Mouse (Mus musculus) bone marrow macrophage, adult 2 months (primary cell): ENCODE data around the gene Rpl41. TPM values are rescaled to one million over a fixed set of nuclear protein-coding genes. Genes with fewer than 3 reads are reported as not detected.

Experiments used
- H3K27ac ChIP-seq: 2 replicates; pipeline ENCODE4 v1.5.1; 2012; ENCODE audit warnings: low read depth, low read length; ENCODE audit not compliant: insufficient read depth
- H3K4me1 ChIP-seq: 2 replicates; pipeline ENCODE4 v1.6.1; 2012; ENCODE audit warnings: low read length; ENCODE audit not compliant: control insufficient read depth, insufficient read depth
- H3K4me3 ChIP-seq: 2 replicates; pipeline ENCODE4 v1.5.1; 2012; ENCODE audit warnings: mild to moderate bottlenecking, low read length, moderate library complexity; ENCODE audit not compliant: insufficient read depth
- CTCF ChIP-seq: IDR thresholded peaks from 2 replicates; pipeline ENCODE4 v1.5.1; 2012; ENCODE audit warnings: low read depth, mild to moderate bottlenecking, low read length, moderate library complexity
- POLR2A ChIP-seq: IDR thresholded peaks from 2 replicates; pipeline ENCODE4 v1.6.1; 2012; ENCODE audit warnings: mild to moderate bottlenecking, low read depth, low read length, borderline replicate concordance
- polyA plus RNA-seq: library from polyadenylated mRNA; stranded (reverse); fragments of >200 nt; gene quantifications from 2 replicates; pipeline ENCODE4 v1.2.4, GENCODE M21; 2012; ENCODE audit not compliant: missing spikeins, insufficient read depth, insufficient read length

Gene Rpl41
- 2,460 and 2,819 TPM in 2 replicates for polyA plus RNA-seq

DNA sequence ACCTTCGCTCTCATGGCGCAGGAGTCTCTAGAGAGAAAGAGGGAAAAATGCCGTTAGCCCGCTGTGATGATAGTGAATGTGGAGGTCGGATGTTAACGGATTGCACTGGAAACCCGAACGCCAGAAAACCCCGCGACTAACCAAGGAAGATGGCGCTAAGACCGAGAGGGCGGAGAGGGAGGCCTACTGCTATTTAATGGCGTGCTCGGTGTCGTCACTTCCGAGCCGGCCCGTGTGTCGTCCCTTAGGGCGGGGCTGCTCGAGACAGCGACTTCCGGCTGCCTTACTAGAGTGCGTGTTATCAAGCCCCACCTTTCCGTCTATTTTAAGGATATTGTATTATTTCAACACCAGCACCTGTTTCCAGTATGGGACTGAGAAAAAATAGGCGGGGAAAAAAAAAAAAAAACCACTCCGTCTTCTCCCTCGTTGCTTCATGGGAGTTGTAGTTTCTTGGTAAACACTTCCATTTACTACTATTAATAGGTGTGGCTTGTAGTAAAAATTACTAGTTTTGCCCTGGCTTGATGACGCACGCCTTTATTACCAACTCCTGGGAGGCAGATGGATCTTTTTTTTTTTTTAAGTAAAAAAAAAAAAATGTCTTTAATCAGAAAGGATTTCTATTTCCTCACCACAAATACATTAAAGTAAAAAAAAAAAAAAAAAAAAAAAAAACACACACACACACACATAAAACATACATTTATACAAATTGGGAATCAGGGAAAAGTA, at the start of gene Rpl41:
TSS of gene Rpl41 (minus strand) at position 359 of the 735 bp plus-strand sequence.
- H3K4me3 ChIP-seq = peak within 1 kb of the TSS; percentile 88
- peak within 1 kb of the TSS; percentile 90 for H3K27ac ChIP-seq
- TF ChIP-seq CTCF = no peak
- TF ChIP-seq POLR2A = peak; percentile 96
- peaks cover 10% of the 10 kb centered on the region for H3K4me1 ChIP-seq

DNA sequence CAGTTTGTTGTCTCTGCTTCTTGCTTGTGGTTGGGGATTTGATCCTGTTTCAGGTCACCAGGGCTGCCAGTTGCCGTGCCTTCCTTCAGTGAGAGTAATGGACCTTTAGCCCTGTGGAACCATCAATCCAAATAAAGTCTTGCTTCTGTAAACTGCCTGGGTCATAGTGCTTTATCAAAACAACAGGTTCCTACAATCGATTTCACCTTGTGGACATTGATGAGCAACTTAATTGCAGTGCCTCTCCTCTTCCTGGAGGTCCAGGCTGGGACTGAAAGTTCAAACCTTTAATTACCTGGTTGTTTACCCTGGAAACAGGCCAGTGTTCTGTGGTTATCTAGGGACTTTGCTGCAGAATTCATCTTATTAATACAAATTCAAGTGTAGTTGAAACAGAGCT, 49.4 kb upstream of the Rpl41 start:
- no peak overlapping the region for H3K27ac ChIP-seq
- TF ChIP-seq CTCF (no peak), POLR2A (no peak)
- H3K4me1 ChIP-seq = peaks cover 5% of the 10 kb centered on the region; the same call in 1 of the 2 replicates
- no peak overlapping the region for H3K4me3 ChIP-seq

DNA sequence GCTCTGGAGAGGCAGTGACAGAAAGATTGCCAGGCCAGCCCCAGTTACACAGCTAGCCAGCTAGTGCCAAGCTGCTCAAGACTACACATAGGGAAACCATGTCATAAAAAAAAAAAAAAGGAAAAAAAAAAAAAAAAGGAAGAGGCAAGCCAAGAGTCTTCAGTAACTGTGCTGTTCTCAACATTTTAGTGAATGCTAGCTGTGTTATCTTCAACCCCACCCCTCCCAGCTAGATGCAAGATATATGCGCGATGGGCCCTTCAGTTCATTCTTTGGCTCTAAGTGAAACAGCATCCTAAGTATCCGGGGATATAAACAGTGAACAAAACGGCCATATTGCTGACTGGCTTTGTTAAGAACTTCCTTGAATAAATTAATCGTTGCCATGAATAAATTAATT, 43.7 kb upstream of the Rpl41 start:
- no peak for TF ChIP-seq CTCF
- TF ChIP-seq POLR2A = no peak
- no peaks in the 10 kb centered on the region for H3K4me1 ChIP-seq

DNA sequence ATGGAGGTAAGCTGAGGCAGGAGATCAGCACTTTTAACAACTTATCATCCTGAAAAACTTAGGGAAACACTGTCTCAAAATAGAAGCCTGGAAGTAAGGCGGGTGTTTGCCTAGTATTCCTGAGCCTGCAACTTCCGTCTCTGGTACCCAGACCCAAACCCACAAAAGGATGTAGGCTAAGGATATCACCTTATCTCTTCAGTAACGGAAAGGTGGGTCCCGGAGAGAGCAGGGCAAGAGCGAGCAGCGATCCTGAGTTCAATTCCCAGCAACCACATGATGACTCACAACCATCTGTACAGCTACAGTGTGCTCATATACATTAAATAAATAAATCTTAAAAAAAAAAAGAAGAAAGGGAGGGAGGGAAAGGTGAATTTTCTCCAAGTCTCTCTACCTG, 42.3 kb upstream of the Rpl41 start:
- H3K27ac ChIP-seq = no peak overlapping the region
- no peak for TF ChIP-seq POLR2A
- TF ChIP-seq CTCF = no peak
- no peak overlapping the region for H3K4me3 ChIP-seq
- H3K4me1 ChIP-seq = no peaks in the 10 kb centered on the region

More for the DNA sequence above, 43.7 kb upstream of the Rpl41 start:
- no peak overlapping the region for H3K27ac ChIP-seq
- H3K4me3 ChIP-seq = no peak overlapping the region

DNA sequence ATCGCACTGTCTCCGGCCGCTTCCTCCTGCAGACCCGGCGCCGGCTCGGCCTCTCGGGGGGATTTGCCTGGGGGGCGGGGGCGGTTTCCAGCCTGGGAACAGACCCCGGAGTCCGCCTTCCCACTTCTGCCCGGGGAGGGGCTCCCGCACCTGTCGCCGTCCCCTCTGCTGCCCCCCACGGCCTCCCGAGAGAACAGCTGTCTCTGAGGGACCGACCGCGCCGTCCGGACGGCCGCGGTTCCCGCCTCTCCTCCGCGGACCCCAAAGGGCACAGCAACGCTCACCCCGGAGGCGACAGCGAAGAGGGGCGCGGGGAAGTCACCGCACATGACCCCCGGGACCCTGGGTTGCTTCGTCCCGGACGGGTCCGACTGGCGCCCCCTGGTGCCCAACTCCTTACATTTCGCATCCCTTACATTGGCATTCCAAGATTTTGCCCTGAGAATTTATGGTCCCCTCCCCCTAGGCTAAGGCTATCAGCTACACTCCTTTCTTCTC, 41.1 kb upstream of the Rpl41 start:
- Histone ChIP-seq H3K27ac (no peak overlapping the region), H3K4me3 (peak overlapping the region; percentile 68), H3K4me1 (no peaks in the 10 kb centered on the region)
- TF ChIP-seq CTCF = peak; percentile 94
- TF ChIP-seq POLR2A = no peak

DNA sequence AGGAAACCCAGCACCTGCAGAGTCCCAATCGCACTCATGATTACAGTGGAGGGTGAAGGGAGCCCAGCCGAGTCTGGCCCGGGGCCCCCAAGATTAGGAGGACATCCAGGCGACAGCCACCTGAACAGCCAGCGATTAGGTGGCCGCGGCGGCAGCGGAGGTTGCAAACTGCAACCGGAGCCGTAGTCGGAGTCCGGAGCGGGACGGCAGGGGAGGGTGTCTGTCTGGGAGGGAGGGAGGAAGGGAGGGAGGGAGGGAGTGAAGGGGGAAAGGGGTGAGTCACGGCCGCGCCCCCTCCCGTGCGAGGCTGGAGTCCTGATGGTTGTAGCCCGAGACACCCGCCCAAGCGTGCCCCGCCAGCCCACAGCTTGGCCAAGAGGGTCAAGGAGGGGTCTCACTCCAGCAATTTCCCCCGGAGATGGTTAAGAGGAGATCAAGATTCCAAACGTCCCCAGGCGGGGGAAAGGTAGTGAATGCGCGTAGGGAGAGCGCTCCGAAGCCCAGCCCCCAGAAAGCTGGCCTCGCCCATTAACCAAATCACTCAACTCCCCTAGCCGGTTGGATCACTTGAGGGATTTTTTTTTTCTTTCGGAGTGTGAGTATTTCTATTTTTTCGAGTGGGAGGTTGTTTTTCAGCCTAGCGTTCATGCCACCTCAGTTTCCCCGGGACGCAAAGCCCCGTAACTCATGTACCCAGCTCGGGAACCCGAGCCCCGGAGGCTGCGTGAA, 40.5 kb upstream of the Rpl41 start, which contains the start of gene Erbb3:
TSS of gene Erbb3 (minus strand) at position 189 of the 729 bp plus-strand sequence.
- Histone ChIP-seq H3K4me3 (peak within 1 kb of the TSS; percentile 68), H3K4me1 (no peaks in the 10 kb centered on the region), H3K27ac (no peak within 1 kb of the TSS)
- TF ChIP-seq CTCF (no peak), POLR2A (no peak)

DNA sequence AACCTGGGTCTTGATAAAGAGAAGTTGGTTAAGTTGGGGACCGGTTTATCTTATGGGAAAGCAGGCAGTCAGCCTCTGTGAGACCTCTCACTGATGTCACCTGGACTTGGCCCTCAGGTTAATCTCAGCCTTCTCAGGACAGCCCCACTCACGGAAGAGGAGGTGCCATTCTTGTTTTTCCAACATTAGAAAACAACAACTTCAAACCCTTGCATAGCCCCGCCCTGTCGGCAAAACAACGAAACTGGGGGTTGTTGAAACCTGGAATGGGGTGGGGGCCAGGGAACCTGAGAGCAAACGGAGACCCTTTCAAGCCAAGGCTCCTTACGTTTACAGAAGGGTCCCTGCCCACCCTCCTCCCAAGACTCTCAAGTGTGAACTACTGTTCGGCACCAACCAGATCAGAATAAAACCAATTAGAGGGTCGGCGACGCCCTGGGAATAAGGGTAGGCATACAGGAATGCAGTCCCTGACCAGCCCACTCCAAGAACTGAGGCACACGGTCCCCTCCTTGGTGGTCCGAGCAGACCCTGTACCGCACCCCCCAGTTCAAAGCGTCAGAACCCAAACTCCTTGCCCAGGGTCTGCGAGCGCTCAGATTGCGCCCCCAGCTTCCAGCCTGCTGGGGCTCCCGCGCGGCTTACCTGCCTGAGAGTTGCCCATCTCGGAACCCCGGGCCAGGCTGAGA, 39.8 kb upstream of the Rpl41 start:
- TF ChIP-seq CTCF (no peak), POLR2A (no peak)
- peak overlapping the region; percentile 68 for H3K4me3 ChIP-seq
- no peak overlapping the region for H3K27ac ChIP-seq
- no peaks in the 10 kb centered on the region for H3K4me1 ChIP-seq

DNA sequence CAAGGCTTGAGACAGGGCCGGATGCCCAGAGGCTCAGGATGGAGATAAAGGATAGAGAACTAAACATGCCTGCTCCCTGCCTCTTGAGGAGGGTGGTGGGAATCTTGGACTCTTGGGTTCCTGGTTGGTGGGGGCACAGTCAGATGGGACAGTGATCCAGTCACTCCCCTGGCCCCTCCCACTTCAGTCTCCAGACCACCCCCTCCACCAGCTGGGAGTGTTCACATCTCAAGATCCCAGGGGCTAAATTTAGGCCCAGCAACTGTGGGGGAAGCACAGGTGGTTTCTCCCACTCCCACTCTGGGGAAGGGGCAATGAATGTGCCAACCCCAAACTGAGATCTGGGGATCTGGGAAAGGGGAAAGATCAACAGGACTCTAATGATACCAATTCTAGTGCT, 39.0 kb upstream of the Rpl41 start:
- no peaks in the 10 kb centered on the region for H3K4me1 ChIP-seq
- H3K27ac ChIP-seq = no peak overlapping the region
- no peak overlapping the region for H3K4me3 ChIP-seq
- TF ChIP-seq CTCF = no peak
- TF ChIP-seq POLR2A = no peak

DNA sequence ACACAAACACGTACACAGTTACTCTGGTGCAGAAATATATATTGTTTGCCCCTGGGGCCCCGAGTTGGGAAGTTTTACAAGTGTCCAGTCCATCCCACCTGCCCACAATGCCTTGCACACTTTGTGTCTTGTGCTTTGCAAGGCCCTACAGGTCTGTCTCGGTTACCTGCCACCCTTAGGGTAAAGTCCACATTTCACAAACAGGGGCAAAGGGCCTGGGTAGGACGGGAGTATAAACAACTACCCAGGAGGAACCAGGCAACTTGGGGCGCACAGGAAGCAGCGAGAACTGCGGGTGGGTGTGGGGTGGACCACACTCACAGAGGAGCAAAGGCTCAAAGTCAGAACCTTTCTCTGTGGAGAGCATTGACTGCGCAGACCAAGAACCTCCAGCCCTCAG, 38.6 kb upstream of the Rpl41 start:
- Histone ChIP-seq H3K4me1 (no peaks in the 10 kb centered on the region), H3K27ac (no peak overlapping the region), H3K4me3 (no peak overlapping the region)
- no peak for TF ChIP-seq CTCF
- no peak for TF ChIP-seq POLR2A

- no peak overlapping the region for H3K27ac ChIP-seq
- H3K4me3 ChIP-seq = no peak overlapping the region
- no peak for TF ChIP-seq POLR2A
- TF ChIP-seq CTCF = no peak
- no peaks in the 10 kb centered on the region for H3K4me1 ChIP-seq
These were observed 38.0 kb upstream of the Rpl41 start for GRCm38 (mm10) chr10:128587120-128587519.
